Mouse (Mus musculus) T-cell, adult 66 days (primary cell): Measurements from ENCODE around the gene Nkx1-1. TPM values are rescaled to one million over a fixed set of nuclear protein-coding genes. Genes with fewer than 3 reads are reported as not detected.

Experiments used
- total RNA-seq, 2 experiments: library from RNA; stranded (reverse); gene quantifications; 3 replicates in 1 of 2; 4 replicates in 1 of 2; pipeline ENCODE4 v1.2.4; 2023

Gene Nkx1-1
- total RNA-seq: not detected

GRCm38 (mm10) chr5:33433201-33434138, at the start of gene Nkx1-1:
Gene Nkx1-1 (minus strand): TSS chr5:33433976.

Other genes with a start within 250 kb of the Nkx1-1 start
- under 1 TPM; 0.61 to 0.77 TPM for gene Spon2, start 215.5 kb downstream of the Nkx1-1 start, total RNA-seq
- 100 to 1,000 TPM; 214 to 236 TPM for gene Ctbp1, start 159.0 kb downstream of the Nkx1-1 start, total RNA-seq
- gene Maea, start 98.5 kb downstream of the Nkx1-1 start, total RNA-seq: 10 to 100 TPM; 81.0 to 84.3 TPM
- 10 to 100 TPM; 20.6 to 21.8 TPM for gene Uvssa, start 55.4 kb downstream of the Nkx1-1 start, total RNA-seq
- gene Fam53a, start 195.7 kb upstream of the Nkx1-1 start, total RNA-seq: 10 to 100 TPM; 45.8 to 49.3 TPM
- 1 to 10 TPM in 1 of 2 experiments, under 1 TPM in 1; 0.93 to 1.8 TPM for gene Gm9903, start 195.9 kb upstream of the Nkx1-1 start, total RNA-seq
- gene Slbp, start 218.6 kb upstream of the Nkx1-1 start, total RNA-seq: 10 to 100 TPM; 82.6 to 90.9 TPM
- gene Tacc3, start 224.2 kb upstream of the Nkx1-1 start, total RNA-seq: 10 to 100 TPM; 15.2 to 15.6 TPM
- gene Tmem129, start 224.4 kb upstream of the Nkx1-1 start, total RNA-seq: 10 to 100 TPM; 11.3 to 12.9 TPM